Mouse (Mus musculus): ENCODE measurements around the gene Cstb.

Cstb gene

DNA sequence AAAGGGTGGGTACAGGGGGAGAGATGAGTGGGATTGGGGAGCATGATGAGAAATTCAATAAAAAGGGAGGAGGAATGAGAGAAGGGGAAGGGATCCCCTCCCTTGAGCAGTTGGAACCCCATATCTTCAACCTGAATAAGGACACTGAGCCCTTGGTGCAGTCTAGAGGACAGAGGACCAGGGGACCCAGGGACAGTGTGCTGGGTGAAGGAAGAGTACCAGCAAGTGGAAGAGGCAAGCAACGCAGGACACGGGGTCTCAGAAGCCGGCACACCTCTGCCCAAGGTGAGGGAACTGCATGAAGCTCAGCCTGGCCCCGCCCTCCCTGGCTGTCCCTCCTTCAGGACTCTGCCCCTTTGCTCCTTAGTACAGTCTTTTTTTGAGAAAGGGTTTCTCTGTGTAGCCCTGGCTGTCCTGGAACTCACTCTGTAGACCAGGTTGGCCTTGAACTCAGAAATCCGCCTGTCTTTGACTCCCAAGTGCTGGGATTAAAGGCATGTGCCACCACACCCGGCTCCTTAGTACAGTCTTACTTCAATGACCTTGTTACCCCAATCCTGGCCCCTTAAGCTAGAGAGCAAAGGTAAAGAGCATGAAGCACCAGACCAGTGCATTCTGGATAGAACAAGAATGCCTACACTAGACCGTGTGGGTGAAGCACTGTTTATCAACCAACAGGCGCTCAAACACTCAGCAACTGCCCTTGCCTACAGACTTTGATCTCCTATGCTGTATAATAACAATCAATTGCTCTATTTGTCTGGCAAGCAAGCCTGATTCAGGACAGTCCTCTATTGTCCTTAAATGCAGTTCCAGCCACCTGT is 37.7 kb downstream of the Cstb start:
- DNase-seq, result peak; percentile 67

DNA sequence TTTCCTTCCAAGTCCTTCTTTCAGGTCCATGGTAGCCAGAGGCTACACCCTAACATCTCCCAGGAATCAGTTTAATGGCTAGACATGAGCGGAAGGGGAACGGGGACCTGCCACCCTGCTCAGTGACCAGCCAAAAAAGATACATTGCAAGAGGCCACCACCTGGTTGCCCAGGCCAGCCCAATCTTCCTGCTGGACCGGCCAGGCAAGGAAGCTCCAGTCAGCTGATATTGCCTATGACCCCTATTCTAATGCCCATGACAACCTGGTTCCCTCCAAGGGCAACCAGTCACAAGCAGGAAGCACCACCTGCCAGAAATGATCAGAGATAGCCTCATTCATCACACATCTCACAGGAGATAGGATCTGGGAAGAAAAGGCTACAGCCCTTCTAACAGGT is 38.3 kb downstream of the Cstb start:
- DNase-seq, result no peak

DNA sequence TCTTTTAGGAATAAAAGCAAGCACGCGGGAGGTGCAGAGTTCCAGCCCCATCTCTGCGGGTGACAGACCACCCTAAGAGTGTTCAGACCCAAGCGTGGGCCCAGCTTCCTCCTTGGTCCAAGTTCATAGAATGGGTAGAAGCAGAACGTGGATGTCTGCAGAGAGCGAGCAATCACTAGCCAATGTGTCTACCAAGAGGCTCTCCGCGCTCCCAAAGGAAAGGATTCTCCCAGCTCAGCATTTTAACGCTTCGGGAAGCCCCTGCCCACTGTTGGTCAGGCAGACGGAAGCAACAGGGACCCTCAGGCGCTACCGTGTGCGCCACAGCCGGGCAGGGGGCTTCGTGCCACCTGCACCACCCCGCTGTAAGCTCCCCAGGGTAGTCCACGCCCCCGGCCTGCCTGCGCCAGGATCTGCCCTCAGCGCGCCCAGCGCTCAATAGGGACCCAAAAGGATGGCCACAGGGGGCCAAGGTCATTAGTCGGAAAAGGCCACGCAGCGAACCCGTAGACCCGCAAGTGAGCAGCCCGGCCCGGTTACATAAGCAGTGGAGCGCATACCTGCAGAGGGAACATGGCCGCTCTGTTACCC is 38.8 kb downstream of the Cstb start:
- DNase-seq, result no peak

GRCm38 (mm10) chr10:78464792-78465207 is 39.3 kb downstream of the Cstb start, which contains the start of gene Pdxk:
Gene Pdxk, minus strand, starts transcription at chr10:78464975.
- peak; percentile 98 for DNase-seq

- no peak for DNase-seq
Observed at GRCm38 (mm10) chr10:78465472-78465871, 40.0 kb downstream of the Cstb start.

DNA sequence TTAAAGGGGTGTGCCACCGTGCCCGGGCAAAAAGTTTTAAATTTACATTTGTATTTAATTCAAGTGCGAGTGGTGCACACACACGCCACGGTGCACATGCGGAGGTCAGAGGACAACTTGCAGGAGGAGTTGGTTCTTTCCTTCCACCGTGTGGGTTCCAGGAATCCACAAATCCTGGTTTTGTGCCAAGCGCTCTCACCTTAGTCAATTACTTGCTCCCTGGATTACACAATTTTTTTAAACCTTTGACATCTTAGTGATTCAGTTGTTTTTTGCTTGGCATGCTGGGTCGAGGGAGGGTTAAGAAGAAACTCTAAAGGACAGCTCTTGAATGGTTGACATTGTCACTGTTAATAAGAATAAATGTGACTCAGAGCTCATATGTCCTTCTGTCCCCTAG is 41.2 kb downstream of the Cstb start:
- DNase-seq, result peak; percentile 74

DNA sequence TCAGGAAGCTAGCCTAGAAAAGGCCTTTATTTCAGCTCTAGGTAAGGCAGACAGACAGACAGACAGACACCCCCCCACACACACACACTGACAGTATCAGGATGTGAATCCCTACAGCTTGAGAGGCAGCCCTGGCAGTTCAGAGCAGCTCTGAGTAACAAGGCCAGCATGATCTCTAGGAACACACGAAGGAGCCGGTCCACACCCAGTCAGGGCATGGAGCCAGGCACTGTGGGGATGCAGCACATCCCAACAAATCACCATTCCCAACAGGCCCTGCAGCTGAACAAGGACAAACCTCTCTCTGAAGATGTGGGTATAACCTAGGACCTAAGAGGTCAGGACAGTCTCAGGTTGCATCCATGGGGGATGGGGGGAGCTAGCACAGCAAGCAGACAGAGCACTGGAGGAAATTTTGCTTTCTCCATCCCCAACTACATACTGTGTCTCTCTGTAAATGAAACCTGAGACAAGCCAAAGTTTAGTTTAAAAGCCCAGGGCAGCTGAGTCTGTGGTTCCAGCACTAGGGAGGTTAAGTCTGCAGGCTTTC is 42.4 kb downstream of the Cstb start:
- no peak for DNase-seq

- no peak for DNase-seq
Observed at GRCm38 (mm10) chr10:78470582-78471313, 45.3 kb downstream of the Cstb start.

- no peak for DNase-seq
Observed at GRCm38 (mm10) chr10:78472046-78472445, 46.6 kb downstream of the Cstb start.

GRCm38 (mm10) chr10:78473434-78473833 is 48.0 kb downstream of the Cstb start:
- peak; percentile 61 for DNase-seq

GRCm38 (mm10) chr10:78474759-78475158 is 49.3 kb downstream of the Cstb start:
- peak; percentile 49 for DNase-seq

GRCm38 (mm10) chr10:78476821-78477220 is 51.4 kb downstream of the Cstb start:
- DNase-seq, result no peak

Data from kidney, postnatal 14 days (tissue).